Mouse (Mus musculus) lung, embryonic 14.5 days (tissue): ENCODE results near the gene Fyco1. TPM values are rescaled to one million over a fixed set of nuclear protein-coding genes. Genes with fewer than 3 reads are reported as not detected.

Experiments used
- ATAC-seq: fragments of 200-750 bp; cut with Nextera tagmentation; 2 replicates; pipeline ENCODE4 v1.8.0; 2017; ENCODE audit warnings: mild to moderate bottlenecking, moderate TSS enrichment, moderate library complexity; ENCODE audit not compliant: insufficient read depth
- DNase-seq: peaks from one replicate; pipeline ENCODE4 v3.0.0-alpha.2; 2015
- H3K27ac ChIP-seq: fragments of 300-500 bp; sonication (generic); 2 replicates; pipeline ENCODE4 v1.5.1; 2014; ENCODE audit warnings: low read depth, mild to moderate bottlenecking, moderate library complexity
- H3K27me3 ChIP-seq: fragments of 300-500 bp; sonication (generic); 2 replicates; pipeline ENCODE4 v1.6.1; 2014; ENCODE audit warnings: low read length, control low read depth; ENCODE audit not compliant: insufficient read depth
- H3K36me3 ChIP-seq: fragments of 300-500 bp; sonication (generic); 2 replicates; pipeline ENCODE4 v1.6.1; 2014; ENCODE audit warnings: control low read depth; ENCODE audit not compliant: insufficient read depth
- H3K4me1 ChIP-seq: fragments of 300-500 bp; sonication (generic); 2 replicates; pipeline ENCODE4 v1.6.1; 2014; ENCODE audit warnings: antibody characterized with exemption, control low read depth; ENCODE audit not compliant: insufficient read depth
- H3K4me2 ChIP-seq: fragments of 300-500 bp; sonication (generic); 2 replicates; pipeline ENCODE4 v1.6.1; 2014; ENCODE audit warnings: mild to moderate bottlenecking
- H3K4me3 ChIP-seq: fragments of 300-500 bp; sonication (generic); 2 replicates; pipeline ENCODE4 v1.5.1; 2014; ENCODE audit warnings: low read depth, low read length
- H3K9ac ChIP-seq: fragments of 300-500 bp; sonication (generic); 2 replicates; pipeline ENCODE4 v1.6.1; 2014
- H3K9me3 ChIP-seq: fragments of 300-500 bp; sonication (generic); 2 replicates; pipeline ENCODE4 v1.6.1; 2016; ENCODE audit warnings: low read depth, low read length, control low read depth
- CTCF ChIP-seq: IDR thresholded peaks from 2 replicates; pipeline ENCODE4 v1.5.1; 2016; ENCODE audit warnings: antibody characterized with exemption, low read depth
- WGBS: fragments of 180-500 bp; shearing (Covaris S2); extraction: QIAGEN DNeasy Blood & Tissue Kit; methylation state at CpG from one replicate; pipeline ENCODE4 v1.1.7; 2014; 5-methylcytosine and 5-hydroxymethylcytosine counted together
- polyA plus RNA-seq: library from polyadenylated mRNA; unstranded; fragments of >200 nt; fragmentation: Nextera tagmentation; extraction: Ambion mirVana; gene quantifications from 2 replicates; pipeline ENCODE4 v1.2.1, GENCODE M21; 2014

The Fyco1 gene
- polyA plus RNA-seq, 1 experiment from 2014 or later = 12.9 TPM

GRCm38 (mm10) chr9:123844468-123844867, 7.2 kb downstream of the Fyco1 start:
- DNase-seq (no peak), ATAC-seq (no peak)
- H3K4me1 ChIP-seq = no peaks in the 10 kb centered on the region
- no peak overlapping the region for H3K9ac ChIP-seq
- no peaks in the 10 kb centered on the region for H3K27me3 ChIP-seq
- no peak for TF ChIP-seq CTCF
- H3K4me3 ChIP-seq = no peak overlapping the region
- WGBS = 70% methylated on average over 3 of the region's 3 CpGs
- peak overlapping the region; percentile 14; the same call in 1 of the 2 replicates for H3K27ac ChIP-seq
- H3K36me3 ChIP-seq = peaks cover 27% of the 10 kb centered on the region; the same call in 1 of the 2 replicates
- H3K4me2 ChIP-seq = no peak overlapping the region
- no peaks in the 10 kb centered on the region for H3K9me3 ChIP-seq

DNA sequence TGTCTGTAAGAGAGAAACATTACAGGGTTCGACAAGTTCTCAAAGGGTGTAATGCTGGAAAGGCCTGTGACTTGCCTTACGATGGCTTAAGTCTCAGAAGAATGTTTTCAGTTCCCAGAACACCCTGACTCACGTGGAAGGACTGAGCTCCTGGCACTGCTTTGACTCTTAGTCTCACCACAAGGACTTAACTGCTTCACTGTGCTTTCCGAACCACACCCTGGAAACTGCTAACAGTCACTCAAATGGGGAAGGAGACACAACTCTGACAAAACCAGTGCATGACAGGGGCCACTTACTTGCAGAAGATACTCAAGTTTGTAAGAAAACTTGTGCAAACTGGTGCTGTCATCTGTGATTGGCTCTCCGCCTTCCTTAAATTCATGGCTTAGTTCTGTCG, 11.5 kb downstream of the Fyco1 start:
- no peak overlapping the region for H3K9ac ChIP-seq
- 86% methylated on average over 6 of the region's 6 CpGs for WGBS
- no peak overlapping the region for H3K4me3 ChIP-seq
- no peak overlapping the region for H3K4me2 ChIP-seq
- H3K9me3 ChIP-seq = no peaks in the 10 kb centered on the region
- H3K27me3 ChIP-seq = no peaks in the 10 kb centered on the region
- peaks cover 58% of the 10 kb centered on the region for H3K36me3 ChIP-seq
- H3K4me1 ChIP-seq = no peaks in the 10 kb centered on the region
- no peak for TF ChIP-seq CTCF
- H3K27ac ChIP-seq = no peak overlapping the region
- no peak for DNase-seq
- ATAC-seq = no peak

GRCm38 (mm10) chr9:123835851-123836250, 15.8 kb downstream of the Fyco1 start:
- Histone ChIP-seq H3K4me1 (no peaks in the 10 kb centered on the region), H3K9ac (no peak overlapping the region), H3K36me3 (peaks cover 56% of the 10 kb centered on the region), H3K9me3 (no peaks in the 10 kb centered on the region), H3K4me3 (no peak overlapping the region), H3K4me2 (no peak overlapping the region), H3K27ac (no peak overlapping the region), H3K27me3 (no peaks in the 10 kb centered on the region)
- no peak for DNase-seq
- TF ChIP-seq CTCF = no peak
- WGBS = 85% methylated on average over 3 of the region's 3 CpGs
- ATAC-seq = no peak

DNA sequence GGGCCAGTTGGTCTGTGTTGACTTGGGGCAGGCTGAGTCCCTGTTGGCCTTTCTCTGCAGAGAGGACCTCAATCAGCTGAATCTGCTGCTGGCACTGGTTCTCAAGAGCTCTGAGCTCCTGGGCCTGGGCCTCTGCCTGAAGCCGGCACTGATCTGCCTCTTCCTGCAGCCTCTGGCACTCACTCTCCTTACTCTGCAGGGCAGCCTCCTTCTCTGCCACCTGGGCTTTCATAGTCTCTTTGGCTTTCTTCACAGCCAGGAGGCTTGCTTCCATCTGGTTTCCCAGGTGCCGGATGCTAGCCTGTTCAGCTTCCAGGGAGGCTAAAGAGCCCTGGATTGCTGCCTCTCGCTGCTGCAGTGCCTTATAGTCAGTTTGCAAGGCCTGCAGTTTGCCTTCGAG, 22.8 kb downstream of the Fyco1 start:
- WGBS = 86% methylated on average over 4 of the region's 4 CpGs
- Histone ChIP-seq H3K9me3 (no peaks in the 10 kb centered on the region), H3K4me3 (no peak overlapping the region), H3K36me3 (peaks cover 62% of the 10 kb centered on the region), H3K4me2 (no peak overlapping the region), H3K9ac (no peak overlapping the region), H3K27ac (no peak overlapping the region), H3K4me1 (no peaks in the 10 kb centered on the region), H3K27me3 (no peaks in the 10 kb centered on the region)
- DNase-seq (no peak), ATAC-seq (no peak)
- TF ChIP-seq CTCF = no peak

DNA sequence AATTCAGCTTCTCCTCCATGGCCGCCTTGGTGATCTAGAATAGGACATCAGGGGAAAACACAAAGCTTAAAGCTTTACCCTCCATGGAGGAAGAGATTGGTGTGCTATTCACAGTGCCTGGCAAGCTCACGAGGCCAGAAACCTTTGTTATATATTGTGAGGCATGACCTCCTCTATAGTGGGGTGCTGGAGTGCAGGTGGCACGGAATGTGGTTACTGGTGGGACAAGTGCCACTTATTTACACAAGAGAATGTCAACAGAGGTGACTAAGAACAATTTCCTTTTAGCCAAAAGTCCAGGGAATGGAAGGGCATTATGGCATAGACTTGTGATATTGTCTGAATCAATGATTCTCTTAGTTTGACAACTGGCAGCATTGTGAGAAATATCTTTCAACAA, 25.1 kb downstream of the Fyco1 start:
- Histone ChIP-seq H3K4me2 (no peak overlapping the region), H3K4me1 (no peaks in the 10 kb centered on the region), H3K4me3 (no peak overlapping the region), H3K27me3 (no peaks in the 10 kb centered on the region), H3K36me3 (peaks cover 82% of the 10 kb centered on the region), H3K27ac (no peak overlapping the region), H3K9ac (no peak overlapping the region), H3K9me3 (no peaks in the 10 kb centered on the region)
- TF ChIP-seq CTCF = no peak
- DNase-seq = peak; percentile 7
- 79% methylated on average over 3 of the region's 3 CpGs for WGBS
- ATAC-seq = peak; percentile 65; the same call in 1 of the 2 replicates

DNA sequence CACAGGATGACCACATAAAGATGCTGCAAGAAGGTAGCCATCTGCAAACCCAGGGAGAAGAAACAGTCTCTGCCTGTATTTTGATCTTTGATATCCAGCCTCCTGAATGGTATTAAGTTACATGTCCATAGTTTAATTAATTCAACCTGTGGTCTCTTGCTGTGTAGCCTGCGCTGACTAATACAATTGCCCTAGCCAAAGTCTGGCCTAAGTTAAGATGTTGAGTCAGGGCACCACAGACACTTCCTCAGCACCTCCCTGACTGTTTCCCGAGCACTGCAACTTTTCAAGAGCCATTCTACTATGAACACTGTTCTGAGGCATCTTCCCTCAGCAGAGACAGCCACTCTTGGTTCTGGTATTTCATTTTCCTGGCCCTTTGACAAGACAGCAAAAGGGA, 33.1 kb downstream of the Fyco1 start:
- WGBS = 78% methylated on average over 2 of the region's 2 CpGs
- DNase-seq (no peak), ATAC-seq (no peak)
- H3K27me3 ChIP-seq = no peaks in the 10 kb centered on the region
- H3K4me2 ChIP-seq = no peak overlapping the region
- no peak overlapping the region for H3K9ac ChIP-seq
- H3K27ac ChIP-seq = no peak overlapping the region
- H3K4me1 ChIP-seq = no peaks in the 10 kb centered on the region
- peaks cover 48% of the 10 kb centered on the region for H3K36me3 ChIP-seq
- no peaks in the 10 kb centered on the region for H3K9me3 ChIP-seq
- no peak overlapping the region for H3K4me3 ChIP-seq
- TF ChIP-seq CTCF = no peak

- peaks cover 35% of the 10 kb centered on the region; the same call in 1 of the 2 replicates for H3K36me3 ChIP-seq
These were observed 35.7 kb downstream of the Fyco1 start for GRCm38 (mm10) chr9:123815996-123816395.

GRCm38 (mm10) chr9:123815444-123815843, 36.3 kb downstream of the Fyco1 start:
- no peak for TF ChIP-seq CTCF
- WGBS = 89% methylated on average over 3 of the region's 3 CpGs
- peaks cover 39% of the 10 kb centered on the region for H3K36me3 ChIP-seq
- H3K27me3 ChIP-seq = no peaks in the 10 kb centered on the region
- H3K9me3 ChIP-seq = no peaks in the 10 kb centered on the region
- H3K4me2 ChIP-seq = no peak overlapping the region
- H3K4me1 ChIP-seq = no peaks in the 10 kb centered on the region
- ATAC-seq (no peak), DNase-seq (no peak)
- no peak overlapping the region for H3K9ac ChIP-seq
- no peak overlapping the region for H3K27ac ChIP-seq
- no peak overlapping the region for H3K4me3 ChIP-seq

More at GRCm38 (mm10) chr9:123815996-123816395, 35.7 kb downstream of the Fyco1 start:
- Histone ChIP-seq H3K4me2 (no peak overlapping the region), H3K9me3 (no peaks in the 10 kb centered on the region), H3K27ac (no peak overlapping the region), H3K4me1 (no peaks in the 10 kb centered on the region), H3K9ac (no peak overlapping the region), H3K4me3 (no peak overlapping the region), H3K27me3 (no peaks in the 10 kb centered on the region)
- TF ChIP-seq CTCF = no peak
- ATAC-seq (no peak), DNase-seq (no peak)
- WGBS = 87% methylated on average over 1 of the region's 1 CpGs
